Mouse (Mus musculus): ENCODE data around the gene Spag4. TPM values are rescaled to one million over a fixed set of nuclear protein-coding genes. Genes with fewer than 3 reads are reported as not detected.

Spag4 gene
- polyA plus RNA-seq (2012; fragmentation: generic; extraction: Trizol): 2.3 TPM
- long read RNA-seq, experiment 1, partial matches to known transcripts: 0 of 3 reads
- long read RNA-seq, experiment 1, other reads (novel, unspliced or antisense): 1 of 3 reads
- long read RNA-seq, experiment 2, partial matches to known transcripts: 2 of 9 reads
- long read RNA-seq, experiment 2, other reads (novel, unspliced or antisense): 4 of 9 reads

DNA sequence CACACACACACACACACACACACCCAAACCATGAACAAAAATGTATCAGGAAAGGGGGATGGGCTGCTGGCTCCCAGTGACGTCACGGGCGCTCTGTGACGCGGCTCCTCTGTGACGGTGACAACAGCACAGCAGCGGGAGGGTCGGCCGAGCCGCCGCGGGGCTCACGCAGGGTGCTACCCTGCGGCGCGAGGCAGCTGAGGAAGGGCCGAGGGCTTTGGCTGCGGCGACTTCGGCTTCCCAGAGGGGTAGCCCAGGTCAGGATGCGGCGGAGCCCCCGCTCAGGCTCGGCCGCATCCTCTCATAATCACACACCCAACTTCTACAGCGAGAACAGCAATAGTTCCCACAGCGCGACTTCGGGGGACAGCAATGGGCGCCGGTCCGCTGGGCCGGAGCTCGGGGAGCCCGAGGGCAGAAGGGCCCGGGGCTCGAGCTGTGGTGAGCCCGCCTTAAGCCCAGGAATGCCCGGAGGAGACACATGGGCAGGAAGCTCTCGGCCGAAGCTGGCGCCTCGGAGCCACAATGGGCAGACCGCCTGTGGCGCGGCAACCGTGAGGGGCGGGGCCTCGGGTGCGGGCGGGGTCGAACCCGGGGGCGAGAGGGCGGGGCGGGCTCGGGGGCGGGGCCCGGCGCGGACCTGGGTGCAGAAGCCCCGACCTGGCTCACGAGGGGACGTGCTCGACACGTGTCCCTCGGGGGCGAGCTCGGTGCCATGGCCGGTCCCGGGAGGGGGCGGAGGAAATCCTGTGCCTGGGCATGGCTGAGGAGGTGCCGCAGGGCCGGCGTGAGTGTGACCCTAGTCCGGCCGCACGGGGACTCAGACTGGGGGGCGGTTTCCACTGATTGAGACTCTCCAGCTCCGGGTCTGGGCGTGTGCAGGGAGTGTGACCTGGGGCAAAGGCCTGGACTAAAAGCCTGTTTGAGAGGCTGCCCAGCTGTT lies at the start of gene Spag4:
Gene Spag4 (plus strand): TSS at position 77 of the 943 bp plus-strand sequence.
- H3K79me2 ChIP-seq (ENCODE audit: control insufficient read depth, insufficient read depth): no peaks in the 10 kb centered on the region
- no peak for TF ChIP-seq MYOG (IDR thresholded peaks at IDR 0.05; ENCODE audit: control insufficient read depth, extremely low read depth, insufficient read length)
- no peak for TF ChIP-seq FOSL1 (IDR thresholded peaks at IDR 0.05; ENCODE audit: insufficient read depth, low read length, poor library complexity, severe bottlenecking)
- TF ChIP-seq CTCF (IDR thresholded peaks at IDR 0.05; ENCODE audit: control insufficient read depth, insufficient read depth, insufficient read length): no peak
- no peak for TF ChIP-seq MYOD1 (IDR thresholded peaks at IDR 0.05; ENCODE audit: control insufficient read depth, insufficient read length, low read depth)
- TF ChIP-seq MAX (IDR thresholded peaks at IDR 0.05): peak; percentile 72
- no peak for TF ChIP-seq CEBPB (IDR thresholded peaks at IDR 0.05; ENCODE audit: low read depth)

DNA sequence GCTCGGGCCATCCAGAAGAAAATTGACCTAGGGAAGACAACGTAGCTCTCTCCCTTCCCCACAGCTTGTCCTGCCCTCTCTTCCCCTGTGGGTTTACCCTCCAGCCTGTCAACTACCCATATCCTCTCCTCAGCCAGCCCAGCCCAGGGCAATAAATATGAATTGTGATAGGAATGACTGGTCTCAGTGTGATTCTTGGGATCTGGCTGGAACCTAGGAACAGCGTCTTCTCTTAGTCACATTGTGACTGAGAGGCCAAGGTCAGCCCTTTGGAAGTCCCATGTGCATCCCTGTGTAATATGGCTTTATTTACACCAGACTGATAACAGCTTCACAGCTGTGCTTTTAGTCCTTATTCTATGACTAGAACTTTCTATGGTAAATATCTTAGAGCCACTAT lies 46.9 kb upstream of the Spag4 start:
- H3K4me3 ChIP-seq (ENCODE audit: insufficient read depth, poor library complexity, severe bottlenecking): no peak overlapping the region
- no peaks in the 10 kb centered on the region for H3K79me2 ChIP-seq (ENCODE audit: control insufficient read depth, insufficient read depth)
- no peak overlapping the region for H3ac ChIP-seq (ENCODE audit: control insufficient read depth, insufficient read length, low read depth)
- TF ChIP-seq MYOD1 (IDR thresholded peaks at IDR 0.05; ENCODE audit: control insufficient read depth, insufficient read length, low read depth): no peak
- TF ChIP-seq MAX (IDR thresholded peaks at IDR 0.05): no peak
- TF ChIP-seq MYOG (IDR thresholded peaks at IDR 0.05; ENCODE audit: control insufficient read depth, extremely low read depth, insufficient read length): no peak
- TF ChIP-seq FOSL1 (IDR thresholded peaks at IDR 0.05; ENCODE audit: insufficient read depth, low read length, poor library complexity, severe bottlenecking): no peak
- no peak for TF ChIP-seq CEBPB (IDR thresholded peaks at IDR 0.05; ENCODE audit: low read depth)
- no peak for TF ChIP-seq USF1 (IDR thresholded peaks at IDR 0.05; ENCODE audit: low read depth)
- TF ChIP-seq CTCF (IDR thresholded peaks at IDR 0.05; ENCODE audit: control insufficient read depth, insufficient read depth, insufficient read length): no peak
- no peaks in the 10 kb centered on the region for H3K27me3 ChIP-seq (ENCODE audit: control insufficient read depth, insufficient read depth, insufficient read length)
- H3K36me3 ChIP-seq (ENCODE audit: control insufficient read depth, insufficient read depth): peaks cover 48% of the 10 kb centered on the region
- H3K79me3 ChIP-seq (ENCODE audit: low read depth): no peaks in the 10 kb centered on the region

More for the DNA sequence above, at the start of gene Spag4:
- Histone ChIP-seq H3K27me3 (ENCODE audit: control insufficient read depth, insufficient read depth, insufficient read length) (no peaks in the 10 kb centered on the region), H3K79me3 (ENCODE audit: low read depth) (no peaks in the 10 kb centered on the region), H3K4me3 (ENCODE audit: insufficient read depth, poor library complexity, severe bottlenecking) (peak within 1 kb of the TSS; percentile 41), H3K36me3 (ENCODE audit: control insufficient read depth, insufficient read depth) (peaks cover 17% of the 10 kb centered on the region), H3ac (ENCODE audit: control insufficient read depth, insufficient read length, low read depth) (peak within 1 kb of the TSS; percentile 45)

DNA sequence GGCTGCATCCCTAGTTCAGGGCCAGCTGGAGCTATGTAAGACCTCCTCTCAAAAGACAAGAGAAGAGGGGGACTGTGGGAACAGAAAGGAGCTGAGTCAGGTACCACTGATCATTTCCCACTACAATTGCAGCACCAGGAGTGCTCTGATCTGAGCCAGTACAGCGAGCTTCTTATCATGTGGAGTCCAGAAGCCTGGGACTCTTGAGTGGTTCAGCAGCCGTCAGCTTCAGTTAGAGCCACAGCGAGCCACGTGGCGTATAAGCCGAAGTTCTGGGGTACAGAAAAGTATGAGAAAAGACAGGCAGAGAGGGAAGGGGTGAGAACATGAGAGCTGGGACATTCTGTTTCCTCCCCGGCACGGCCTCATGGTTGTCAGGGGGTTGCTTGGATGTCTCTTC lies 43.8 kb upstream of the Spag4 start:
- TF ChIP-seq CEBPB (IDR thresholded peaks at IDR 0.05; ENCODE audit: low read depth) (no peak), MYOD1 (IDR thresholded peaks at IDR 0.05; ENCODE audit: control insufficient read depth, insufficient read length, low read depth) (no peak)
- Histone ChIP-seq H3K79me2 (ENCODE audit: control insufficient read depth, insufficient read depth) (no peaks in the 10 kb centered on the region), H3ac (ENCODE audit: control insufficient read depth, insufficient read length, low read depth) (no peak overlapping the region), H3K79me3 (ENCODE audit: low read depth) (no peaks in the 10 kb centered on the region), H3K36me3 (ENCODE audit: control insufficient read depth, insufficient read depth) (peaks cover 23% of the 10 kb centered on the region), H3K4me3 (ENCODE audit: insufficient read depth, poor library complexity, severe bottlenecking) (no peak overlapping the region), H3K27me3 (ENCODE audit: control insufficient read depth, insufficient read depth, insufficient read length) (no peaks in the 10 kb centered on the region)

GRCm38 (mm10) chr2:156021765-156022164 lies 43.2 kb upstream of the Spag4 start:
- TF ChIP-seq CTCF (IDR thresholded peaks at IDR 0.05; ENCODE audit: control insufficient read depth, insufficient read depth, insufficient read length): no peak
- TF ChIP-seq FOSL1 (IDR thresholded peaks at IDR 0.05; ENCODE audit: insufficient read depth, low read length, poor library complexity, severe bottlenecking): no peak
- TF ChIP-seq MYOG (IDR thresholded peaks at IDR 0.05; ENCODE audit: control insufficient read depth, extremely low read depth, insufficient read length): no peak
- Histone ChIP-seq H3K4me3 (ENCODE audit: insufficient read depth, poor library complexity, severe bottlenecking) (no peak overlapping the region), H3ac (ENCODE audit: control insufficient read depth, insufficient read length, low read depth) (no peak overlapping the region), H3K27me3 (ENCODE audit: control insufficient read depth, insufficient read depth, insufficient read length) (no peaks in the 10 kb centered on the region), H3K79me3 (ENCODE audit: low read depth) (no peaks in the 10 kb centered on the region), H3K79me2 (ENCODE audit: control insufficient read depth, insufficient read depth) (no peaks in the 10 kb centered on the region), H3K36me3 (ENCODE audit: control insufficient read depth, insufficient read depth) (peaks cover 17% of the 10 kb centered on the region)

DNA sequence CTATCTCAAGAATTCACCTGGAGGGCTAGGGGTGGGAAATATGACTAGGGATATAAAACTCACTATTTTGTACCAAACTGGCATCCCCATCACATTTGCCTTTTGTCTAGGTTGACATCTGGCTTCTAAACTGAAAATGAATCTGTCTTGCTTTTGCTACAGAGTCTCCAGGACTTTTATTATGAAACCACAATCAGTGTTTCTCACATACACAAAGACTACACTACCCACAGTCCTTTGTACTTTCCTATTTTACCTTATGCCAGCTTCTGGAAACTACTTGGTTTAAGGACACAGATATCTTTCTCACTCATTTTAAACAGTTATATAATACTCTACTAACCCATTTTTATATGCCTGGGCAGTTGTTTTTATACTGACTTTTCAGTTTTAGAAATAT lies 39.5 kb upstream of the Spag4 start:
- no peak overlapping the region for H3ac ChIP-seq (ENCODE audit: control insufficient read depth, insufficient read length, low read depth)
- H3K79me3 ChIP-seq (ENCODE audit: low read depth): no peaks in the 10 kb centered on the region
- H3K4me3 ChIP-seq (ENCODE audit: insufficient read depth, poor library complexity, severe bottlenecking): no peak overlapping the region
- no peaks in the 10 kb centered on the region for H3K36me3 ChIP-seq (ENCODE audit: control insufficient read depth, insufficient read depth)
- TF ChIP-seq MAX (IDR thresholded peaks at IDR 0.05): no peak
- no peak for TF ChIP-seq USF1 (IDR thresholded peaks at IDR 0.05; ENCODE audit: low read depth)
- TF ChIP-seq FOSL1 (IDR thresholded peaks at IDR 0.05; ENCODE audit: insufficient read depth, low read length, poor library complexity, severe bottlenecking): no peak
- H3K79me2 ChIP-seq (ENCODE audit: control insufficient read depth, insufficient read depth): no peaks in the 10 kb centered on the region
- peaks cover 8% of the 10 kb centered on the region for H3K27me3 ChIP-seq (ENCODE audit: control insufficient read depth, insufficient read depth, insufficient read length)

DNA sequence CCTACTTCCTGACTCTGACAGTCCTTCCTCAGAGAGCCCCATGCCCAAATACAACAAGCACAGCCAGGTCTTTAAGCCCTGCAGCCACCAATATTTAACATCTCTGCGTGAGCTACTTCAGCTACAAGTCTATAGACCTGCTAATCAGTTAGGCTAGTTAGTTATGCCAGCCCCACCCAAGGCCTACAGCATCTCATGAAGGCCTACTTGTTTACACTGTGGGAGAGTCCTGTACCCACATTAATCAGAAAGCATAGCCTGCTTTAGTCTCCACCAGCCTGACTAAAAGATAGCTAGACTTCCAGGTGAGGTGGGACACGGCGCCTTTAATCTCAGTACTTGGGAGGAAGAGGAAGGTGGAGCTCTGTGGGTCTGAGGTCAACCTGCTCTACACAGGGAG lies 25.6 kb upstream of the Spag4 start:
- Histone ChIP-seq H3K79me2 (ENCODE audit: control insufficient read depth, insufficient read depth) (no peaks in the 10 kb centered on the region), H3K4me3 (ENCODE audit: insufficient read depth, poor library complexity, severe bottlenecking) (no peak overlapping the region), H3K79me3 (ENCODE audit: low read depth) (no peaks in the 10 kb centered on the region), H3K27me3 (ENCODE audit: control insufficient read depth, insufficient read depth, insufficient read length) (peaks cover 60% of the 10 kb centered on the region), H3K36me3 (ENCODE audit: control insufficient read depth, insufficient read depth) (no peaks in the 10 kb centered on the region), H3ac (ENCODE audit: control insufficient read depth, insufficient read length, low read depth) (no peak overlapping the region)
- TF ChIP-seq MYOG (IDR thresholded peaks at IDR 0.05; ENCODE audit: control insufficient read depth, extremely low read depth, insufficient read length) (no peak), CTCF (IDR thresholded peaks at IDR 0.05; ENCODE audit: control insufficient read depth, insufficient read depth, insufficient read length) (no peak), MAX (IDR thresholded peaks at IDR 0.05) (no peak), MYOD1 (IDR thresholded peaks at IDR 0.05; ENCODE audit: control insufficient read depth, insufficient read length, low read depth) (no peak), USF1 (IDR thresholded peaks at IDR 0.05; ENCODE audit: low read depth) (no peak), CEBPB (IDR thresholded peaks at IDR 0.05; ENCODE audit: low read depth) (no peak), FOSL1 (IDR thresholded peaks at IDR 0.05; ENCODE audit: insufficient read depth, low read length, poor library complexity, severe bottlenecking) (no peak)

Measured in C2C12 (cell line).